Mouse (Mus musculus): ENCODE measurements around the gene Gm45234. TPM values are rescaled to one million over a fixed set of nuclear protein-coding genes. Genes with fewer than 3 reads are reported as not detected.

Gm45234 gene
- total and polyA plus RNA-seq, 2 experiments from 2014 or later = 0.11 TPM; not detected in 1

- TF ChIP-seq CTCF (IDR thresholded peaks at IDR 0.05; ENCODE audit: low read depth) = no peak
- no peak overlapping the region for H3K27ac ChIP-seq (ENCODE audit: low read depth, low read length)
- no peaks in the 10 kb centered on the region for H3K27me3 ChIP-seq (ENCODE audit: insufficient read depth, low read length)
- no peaks in the 10 kb centered on the region for H3K4me1 ChIP-seq (ENCODE audit: insufficient read depth)
- DNase-seq = no peak
- H3K4me2 ChIP-seq (ENCODE audit: low read depth) = no peak overlapping the region
- WGBS = 89% methylated on average over 3 of the region's 3 CpGs
- H3K9me3 ChIP-seq (ENCODE audit: low read length) = no peaks in the 10 kb centered on the region
- ATAC-seq = no peak
- no peak overlapping the region for H3K4me3 ChIP-seq (ENCODE audit: low read depth, low read length)
- no peak overlapping the region for H3K9ac ChIP-seq
- no peaks in the 10 kb centered on the region for H3K36me3 ChIP-seq (ENCODE audit: insufficient read depth)
These were observed 36.1 kb upstream of the Gm45234 start for GRCm38 (mm10) chr6:124791911-124792310.

- Histone ChIP-seq H3K4me3 (ENCODE audit: low read depth, low read length) (no peak overlapping the region), H3K27ac (ENCODE audit: low read depth, low read length) (no peak overlapping the region), H3K4me2 (ENCODE audit: low read depth) (no peak overlapping the region), H3K27me3 (ENCODE audit: insufficient read depth, low read length) (no peaks in the 10 kb centered on the region), H3K36me3 (ENCODE audit: insufficient read depth) (no peaks in the 10 kb centered on the region), H3K9me3 (ENCODE audit: low read length) (no peaks in the 10 kb centered on the region), H3K9ac (no peak overlapping the region), H3K4me1 (ENCODE audit: insufficient read depth) (no peaks in the 10 kb centered on the region)
- WGBS = 75% methylated on average over 4 of the region's 4 CpGs
- no peak for TF ChIP-seq CTCF (IDR thresholded peaks at IDR 0.05; ENCODE audit: low read depth)
- ATAC-seq = no peak
- no peak for DNase-seq
These were observed 34.3 kb upstream of the Gm45234 start for GRCm38 (mm10) chr6:124790121-124790520.

DNA sequence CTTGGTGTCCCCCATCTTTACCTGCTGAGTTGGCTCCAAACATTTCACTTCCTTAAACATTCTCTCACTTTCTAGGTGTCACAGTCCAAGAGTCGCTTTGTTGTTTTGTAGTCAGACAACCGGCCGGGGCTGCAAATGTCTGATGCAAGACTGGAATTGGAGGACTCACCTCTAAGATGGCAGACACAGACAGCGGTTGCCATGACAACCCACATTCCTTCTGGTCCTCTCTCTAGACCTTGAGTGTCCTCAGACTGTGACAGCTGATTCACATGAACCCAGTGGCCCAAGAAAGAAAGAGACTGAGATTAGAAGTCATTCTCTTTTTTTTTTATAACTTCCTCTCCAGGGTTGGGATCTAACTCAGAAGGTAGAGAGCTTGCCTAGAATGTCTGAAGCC, 33.7 kb upstream of the Gm45234 start:
- H3K9me3 ChIP-seq (ENCODE audit: low read length) = no peaks in the 10 kb centered on the region
- ATAC-seq = no peak
- whole genome bisulfite sequencing = 79% methylated on average over 4 of the region's 4 CpGs

DNA sequence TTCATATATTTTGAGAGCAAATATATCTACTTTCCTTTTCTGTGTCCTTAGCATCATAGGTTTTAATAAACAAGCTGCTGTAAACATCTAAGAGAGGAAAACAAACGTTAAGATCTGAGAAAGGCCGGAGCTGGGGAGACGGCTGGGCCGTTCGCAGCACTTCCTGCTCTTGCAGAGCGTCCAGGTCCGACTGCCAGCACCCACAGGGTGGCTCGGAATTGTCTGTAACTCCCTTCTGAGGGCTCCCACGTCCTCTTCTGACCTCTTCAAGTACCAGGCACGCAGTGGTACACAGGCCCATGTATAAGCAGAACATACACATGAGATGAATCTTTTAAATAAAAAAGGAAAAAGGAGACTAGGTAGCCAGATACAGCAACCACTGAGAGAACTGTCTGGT, 31.9 kb upstream of the Gm45234 start:
- WGBS = 80% methylated on average over 10 of the region's 10 CpGs
- Histone ChIP-seq H3K36me3 (ENCODE audit: insufficient read depth) (no peaks in the 10 kb centered on the region), H3K4me3 (ENCODE audit: low read depth, low read length) (no peak overlapping the region), H3K27me3 (ENCODE audit: insufficient read depth, low read length) (no peaks in the 10 kb centered on the region), H3K4me1 (ENCODE audit: insufficient read depth) (no peaks in the 10 kb centered on the region), H3K27ac (ENCODE audit: low read depth, low read length) (no peak overlapping the region), H3K9ac (no peak overlapping the region), H3K4me2 (ENCODE audit: low read depth) (no peak overlapping the region), H3K9me3 (ENCODE audit: low read length) (no peaks in the 10 kb centered on the region)
- TF ChIP-seq CTCF (IDR thresholded peaks at IDR 0.05; ENCODE audit: low read depth) = no peak
- ATAC-seq (no peak), DNase-seq (no peak)

More for the DNA sequence above, 33.7 kb upstream of the Gm45234 start:
- TF ChIP-seq CTCF (IDR thresholded peaks at IDR 0.05; ENCODE audit: low read depth) = no peak
- Histone ChIP-seq H3K36me3 (ENCODE audit: insufficient read depth) (no peaks in the 10 kb centered on the region), H3K9ac (no peak overlapping the region), H3K27me3 (ENCODE audit: insufficient read depth, low read length) (no peaks in the 10 kb centered on the region), H3K4me1 (ENCODE audit: insufficient read depth) (no peaks in the 10 kb centered on the region), H3K27ac (ENCODE audit: low read depth, low read length) (no peak overlapping the region), H3K4me2 (ENCODE audit: low read depth) (no peak overlapping the region), H3K4me3 (ENCODE audit: low read depth, low read length) (no peak overlapping the region)
- DNase-seq = no peak

DNA sequence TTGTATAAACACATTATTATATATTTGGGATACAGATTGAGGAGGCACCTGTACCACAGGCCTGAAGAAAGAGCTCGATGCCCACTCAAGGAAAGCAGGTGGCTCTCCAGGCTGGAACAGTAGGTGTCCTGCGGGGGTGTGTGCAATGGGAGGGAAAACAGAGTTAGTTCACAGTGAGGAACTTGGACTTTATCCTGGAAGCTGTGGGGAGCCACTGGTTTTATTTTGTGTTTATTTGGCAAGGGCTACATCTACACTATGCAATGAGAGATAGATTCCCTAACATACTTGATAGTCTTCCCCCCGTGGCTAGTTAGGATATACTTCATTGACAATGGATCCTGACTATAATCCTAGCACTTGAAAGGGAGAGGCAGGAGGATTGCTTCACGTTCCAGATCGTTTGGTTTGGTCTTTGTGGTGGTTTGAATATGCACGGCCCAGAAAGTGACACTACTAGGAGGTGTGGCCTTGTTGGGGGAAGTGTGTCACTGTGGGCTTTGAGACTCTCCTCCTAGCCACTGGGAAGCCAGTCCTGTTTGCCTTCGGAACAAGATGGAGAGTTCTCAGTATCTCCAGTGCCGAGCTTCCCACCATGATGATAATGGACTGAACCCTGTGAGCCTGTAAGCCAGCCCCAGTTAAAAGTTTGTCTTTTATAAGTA, 31.1 kb upstream of the Gm45234 start:
- Histone ChIP-seq H3K27me3 (ENCODE audit: insufficient read depth, low read length) (no peaks in the 10 kb centered on the region), H3K9ac (no peak overlapping the region), H3K27ac (ENCODE audit: low read depth, low read length) (no peak overlapping the region), H3K4me1 (ENCODE audit: insufficient read depth) (no peaks in the 10 kb centered on the region), H3K36me3 (ENCODE audit: insufficient read depth) (no peaks in the 10 kb centered on the region), H3K9me3 (ENCODE audit: low read length) (no peaks in the 10 kb centered on the region), H3K4me2 (ENCODE audit: low read depth) (no peak overlapping the region), H3K4me3 (ENCODE audit: low read depth, low read length) (no peak overlapping the region)
- DNase-seq (no peak), ATAC-seq (no peak)
- no peak for TF ChIP-seq CTCF (IDR thresholded peaks at IDR 0.05; ENCODE audit: low read depth)
- WGBS = 45% methylated on average over 8 of the region's 8 CpGs

DNA sequence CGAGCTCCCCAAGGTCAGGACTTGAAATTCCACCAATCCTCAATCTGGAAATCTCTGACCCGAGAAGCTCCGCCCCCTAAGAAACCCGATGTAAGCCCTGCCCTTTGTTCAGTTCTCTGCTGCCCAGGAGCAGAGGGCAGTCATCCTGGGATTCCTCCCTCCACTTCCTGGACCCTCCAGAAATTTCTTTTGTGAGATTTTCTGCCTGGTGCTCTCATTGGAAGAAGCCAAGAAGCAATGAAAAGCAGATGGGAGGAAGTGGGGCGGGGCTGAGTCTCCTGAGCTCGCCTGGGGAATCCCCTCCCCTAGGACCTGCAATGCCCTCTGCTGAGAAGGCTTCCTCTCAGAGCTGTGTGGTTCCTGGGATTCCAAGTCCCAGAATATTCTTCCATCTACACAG, 26.6 kb upstream of the Gm45234 start:
- no peaks in the 10 kb centered on the region for H3K9me3 ChIP-seq (ENCODE audit: low read length)
- WGBS = 32% methylated on average over 6 of the region's 6 CpGs
- H3K4me2 ChIP-seq (ENCODE audit: low read depth) = no peak overlapping the region
- TF ChIP-seq CTCF (IDR thresholded peaks at IDR 0.05; ENCODE audit: low read depth) = no peak
- no peaks in the 10 kb centered on the region for H3K36me3 ChIP-seq (ENCODE audit: insufficient read depth)
- no peaks in the 10 kb centered on the region for H3K27me3 ChIP-seq (ENCODE audit: insufficient read depth, low read length)
- H3K27ac ChIP-seq (ENCODE audit: low read depth, low read length) = no peak overlapping the region
- no peak overlapping the region for H3K9ac ChIP-seq
- H3K4me3 ChIP-seq (ENCODE audit: low read depth, low read length) = no peak overlapping the region
- 0 out of 2 replicates have a peak, but pooled peaks have one; percentile 12 for ATAC-seq
- H3K4me1 ChIP-seq (ENCODE audit: insufficient read depth) = peaks cover 2% of the 10 kb centered on the region; the same call in 1 of the 2 replicates
- no peak for DNase-seq

GRCm38 (mm10) chr6:124780917-124781316, 25.1 kb upstream of the Gm45234 start:
- H3K36me3 ChIP-seq (ENCODE audit: insufficient read depth) = no peaks in the 10 kb centered on the region
- H3K4me1 ChIP-seq (ENCODE audit: insufficient read depth) = peaks cover 2% of the 10 kb centered on the region; the same call in 1 of the 2 replicates
- H3K9ac ChIP-seq = no peak overlapping the region
- ATAC-seq = no peak
- no peaks in the 10 kb centered on the region for H3K27me3 ChIP-seq (ENCODE audit: insufficient read depth, low read length)
- H3K4me3 ChIP-seq (ENCODE audit: low read depth, low read length) = no peak overlapping the region
- 73% methylated on average over 7 of the region's 7 CpGs for WGBS
- DNase-seq = no peak
- no peaks in the 10 kb centered on the region for H3K9me3 ChIP-seq (ENCODE audit: low read length)
- H3K4me2 ChIP-seq (ENCODE audit: low read depth) = no peak overlapping the region
- TF ChIP-seq CTCF (IDR thresholded peaks at IDR 0.05; ENCODE audit: low read depth) = no peak
- no peak overlapping the region for H3K27ac ChIP-seq (ENCODE audit: low read depth, low read length)

All from forebrain, postnatal 0 days (tissue).